Comparison of ENCODE assay signal across 17 mouse cellular contexts in genomic region chr5:116539360-116539759, GRCm38 (mm10). TPM values are rescaled to one million over a fixed set of nuclear protein-coding genes. Genes with fewer than 3 reads are reported as not detected.
DNase-seq lines count a peak whose midpoint lies in the region; ATAC-seq and TF ChIP-seq lines count a peak whose summit lies in the region.
"Had no signal": no experiment of that assay in that cellular context is flagged by ENCODE, and none has a peak within 500 bp of the region (broad histone marks: within the 10 kb centered on the region; RNA-seq: fewer than 3 reads in every experiment).

No protein-coding gene starts in this region.

- no peaks in the 10 kb centered on the region for H3K27me3 ChIP-seq in heart, embryonic 12.5 days (replicated peaks)
- H3K27me3 ChIP-seq in forebrain, postnatal 0 days (ENCODE audit: insufficient read depth, low read length), result no peaks in the 10 kb centered on the region
- H3K27me3 ChIP-seq in midbrain, embryonic 14.5 days (ENCODE audit: control insufficient read depth, insufficient read depth, low read length), result no peaks in the 10 kb centered on the region
- H3K27me3 ChIP-seq: embryonic facial prominence, embryonic 13.5 days had no signal

- H3K4me1 ChIP-seq in heart, embryonic 12.5 days (replicated peaks), result peaks cover 16% of the 10 kb centered on the region
- H3K4me1 ChIP-seq in forebrain, postnatal 0 days (ENCODE audit: insufficient read depth), result peaks cover 3% of the 10 kb centered on the region; the same call in 1 of the 2 replicates
- peaks cover 15% of the 10 kb centered on the region; the same call in 1 of the 2 replicates for H3K4me1 ChIP-seq in midbrain, embryonic 14.5 days (ENCODE audit: control insufficient read depth, insufficient read depth, low read length)
- H3K4me1 ChIP-seq: embryonic facial prominence, embryonic 13.5 days had no signal

- ATAC-seq in heart, embryonic 12.5 days (ENCODE audit: insufficient number of reproducible peaks, low FRiP score), result no peak
- ATAC-seq in forebrain, postnatal 0 days, result no peak
- no peak for ATAC-seq in midbrain, embryonic 14.5 days (ENCODE audit: low FRiP score, low TSS enrichment)

- DNase-seq in heart, postnatal 36 days, result no peak
- peak; percentile 45 for DNase-seq in brain, embryonic 14.5 days (ENCODE audit: low read depth)
- DNase-seq in forebrain, postnatal 0 days, result no peak
- DNase-seq in midbrain, embryonic 14.5 days, result no peak
- DNase-seq in spleen, postnatal 14 days (ENCODE audit: low spot score in 2 of 2), result no peak
- no peak for DNase-seq in adrenal gland, adult 2 months
- DNase-seq in right cerebral cortex, postnatal 10 days (ENCODE audit: low spot score in 2 of 2), result no peak
- DNase-seq: cerebellum, adult 11-12 months; heart, postnatal 14 days; kidney, adult 18-20 months; kidney, postnatal 36 days; liver; lung, adult 2 months; lung, postnatal 4 days had no signal

- H3K9ac ChIP-seq in heart, embryonic 12.5 days, result 0 out of 2 replicates have a peak overlapping the region, but pooled peaks have one; percentile 46
- H3K9ac ChIP-seq in forebrain, postnatal 0 days, result no peak overlapping the region
- H3K9ac ChIP-seq in midbrain, embryonic 14.5 days (replicated peaks; ENCODE audit: low read length), result no peak overlapping the region
- H3K9ac ChIP-seq: embryonic facial prominence, embryonic 13.5 days had no signal

- peak overlapping the region; percentile 50 for H3K4me2 ChIP-seq in heart, embryonic 12.5 days
- H3K4me2 ChIP-seq in forebrain, postnatal 0 days (ENCODE audit: low read depth), result no peak overlapping the region
- H3K4me2 ChIP-seq in midbrain, embryonic 14.5 days (ENCODE audit: low read length), result peak overlapping the region; percentile 17; the same call in 1 of the 2 replicates
- H3K4me2 ChIP-seq: embryonic facial prominence, embryonic 13.5 days had no signal

- no peak for TF ChIP-seq CTCF in brain, embryonic 14.5 days (IDR thresholded peaks at IDR 0.05; ENCODE audit: borderline replicate concordance, extremely low read depth, insufficient read depth, insufficient read length)
- TF ChIP-seq CTCF in forebrain, postnatal 0 days (IDR thresholded peaks at IDR 0.05; ENCODE audit: low read depth), result no peak

- H3K4me3 ChIP-seq in heart, embryonic 12.5 days, result no peak overlapping the region
- H3K4me3 ChIP-seq in forebrain, postnatal 0 days (ENCODE audit: low read depth, low read length), result no peak overlapping the region
- no peak overlapping the region for H3K4me3 ChIP-seq in midbrain, embryonic 14.5 days (replicated peaks; ENCODE audit: low read depth, low read length)
- H3K4me3 ChIP-seq: embryonic facial prominence, embryonic 13.5 days had no signal

- H3K36me3 ChIP-seq in heart, embryonic 12.5 days, result no peaks in the 10 kb centered on the region
- no peaks in the 10 kb centered on the region for H3K36me3 ChIP-seq in forebrain, postnatal 0 days (ENCODE audit: insufficient read depth)
- H3K36me3 ChIP-seq in midbrain, embryonic 14.5 days (ENCODE audit: control insufficient read depth, insufficient read depth, low read length), result no peaks in the 10 kb centered on the region
- H3K36me3 ChIP-seq: embryonic facial prominence, embryonic 13.5 days had no signal

- H3K9me3 ChIP-seq in heart, embryonic 12.5 days (replicated peaks), result 0 out of 2 replicates have a peak, but pooled peaks cover 2% of the 10 kb centered on the region
- H3K9me3 ChIP-seq in forebrain, postnatal 0 days (ENCODE audit: low read length), result no peaks in the 10 kb centered on the region
- peaks cover 3% of the 10 kb centered on the region; the same call in 1 of the 2 replicates for H3K9me3 ChIP-seq in midbrain, embryonic 14.5 days (ENCODE audit: control insufficient read depth, low read length)
- H3K9me3 ChIP-seq: embryonic facial prominence, embryonic 13.5 days had no signal

- 22% methylated on average over 3 of the region's 3 CpGs for WGBS in heart, embryonic 12.5 days
- 47% methylated on average over 3 of the region's 3 CpGs for WGBS in forebrain, postnatal 0 days
- 30% methylated on average over 3 of the region's 3 CpGs for WGBS in midbrain, embryonic 14.5 days

- intact Hi-C loops in heart, postnatal 36 days (cut with DNase I), result no loop called here

- TF ChIP-seq POLR2A in brain, embryonic 14.5 days (IDR thresholded peaks at IDR 0.05; ENCODE audit: borderline replicate concordance, extremely low read depth, insufficient read depth, insufficient read length, poor library complexity, severe bottlenecking), result no peak

- peak overlapping the region; percentile 45; the same call in 1 of the 2 replicates for H3K27ac ChIP-seq in heart, embryonic 12.5 days (ENCODE audit: poor library complexity, severe bottlenecking)
- peak overlapping the region; percentile 2; the same call in 1 of the 2 replicates for H3K27ac ChIP-seq in forebrain, postnatal 0 days (ENCODE audit: low read depth, low read length)
- H3K27ac ChIP-seq in midbrain, embryonic 14.5 days (replicated peaks; ENCODE audit: low read depth, low read length), result peak overlapping the region; percentile 62
- H3K27ac ChIP-seq: embryonic facial prominence, embryonic 13.5 days had no signal

RNA-seq across cellular contexts. Expression of gene Srrm4, which starts 52.3 kb away (rescaled TPM):
- polyA plus RNA-seq in heart, embryonic 12.5 days (2016; fragmentation: Nextera tagmentation; extraction: Ambion mirVana), result 1.7 and 2.4 TPM in 2 replicates
- total RNA-seq in heart, postnatal 36 days (2021), result 1 to 10 TPM; 6.7 to 7.8 TPM
- polyA plus RNA-seq in brain, embryonic 14.5 days (2012; rRNA removed), result 33.3 and 42.0 TPM in 2 replicates
- 7.2 and 12.7 TPM in 2 replicates for total RNA-seq in forebrain, postnatal 0 days (2014; rRNA removed)
- polyA plus RNA-seq in forebrain, postnatal 0 days (2015; fragmentation: Nextera tagmentation; extraction: Ambion mirVana), result 10.8 and 16.4 TPM in 2 replicates
- 21.5 and 22.6 TPM in 2 replicates for polyA plus RNA-seq in midbrain, embryonic 14.5 days (2014; fragmentation: Nextera tagmentation; extraction: Ambion mirVana)
- total RNA-seq in adrenal gland, adult 2 months (2021), result 1 to 10 TPM; 1.1 to 1.4 TPM
- 1.2 and 1.9 TPM in 2 replicates for polyA plus RNA-seq in adrenal gland, adult 2 months (2012; rRNA removed)
- polyA plus RNA-seq: thymus, postnatal 0 days had no signal

Comparison
In these comparisons a context has a peak if more than half of its experiments do, and no peak if none do; other contexts are left out.
1. H3K27ac ChIP-seq: peak in every context shown above with its lines; median percentile 62 in midbrain, embryonic 14.5 days; 45 in heart, embryonic 12.5 days; 2 in forebrain, postnatal 0 days.